Mouse (Mus musculus) heart, postnatal 0 days (tissue): ENCODE measurements around the gene Zfp212. TPM values are rescaled to one million over a fixed set of nuclear protein-coding genes. Genes with fewer than 3 reads are reported as not detected.

Experiments used
- ATAC-seq: fragments of 200-750 bp; cut with Nextera tagmentation; 2 replicates; pipeline ENCODE4 v1.8.0; 2017; ENCODE audit warnings: low read depth, moderate number of reproducible peaks, moderate library complexity; ENCODE audit not compliant: insufficient read depth
- DNase-seq: peaks from one replicate; pipeline ENCODE4 v3.0.0-alpha.2; 2016; ENCODE audit warnings: low spot score
- H3K27ac ChIP-seq: fragments of 300-500 bp; sonication (generic); 2 replicates; pipeline ENCODE4 v1.5.1; 2014; ENCODE audit warnings: low read depth, mild to moderate bottlenecking
- H3K27me3 ChIP-seq: fragments of 300-500 bp; sonication (generic); 2 replicates; pipeline ENCODE4 v1.6.1; 2014; ENCODE audit warnings: low read length, mixed read lengths; ENCODE audit not compliant: control insufficient read depth, insufficient read depth
- H3K36me3 ChIP-seq: fragments of 300-500 bp; sonication (generic); replicated peaks from 2 replicates; pipeline ENCODE4 v1.6.1; 2014; ENCODE audit warnings: low read length, mixed read lengths; ENCODE audit not compliant: control insufficient read depth, insufficient read depth
- H3K4me1 ChIP-seq: fragments of 300-500 bp; sonication (generic); 2 replicates; pipeline ENCODE4 v1.6.1; 2014; ENCODE audit warnings: antibody characterized with exemption; ENCODE audit not compliant: control insufficient read depth, insufficient read depth
- H3K4me2 ChIP-seq: fragments of 300-500 bp; sonication (generic); 2 replicates; pipeline ENCODE4 v1.6.1; 2014; ENCODE audit warnings: low read depth, mild to moderate bottlenecking, low read length, moderate library complexity
- H3K4me3 ChIP-seq: fragments of 300-500 bp; sonication (generic); 2 replicates; pipeline ENCODE4 v1.5.1; 2014; ENCODE audit warnings: low read depth, low read length
- H3K9ac ChIP-seq: fragments of 300-500 bp; sonication (generic); replicated peaks from 2 replicates; pipeline ENCODE4 v1.6.1; 2014; ENCODE audit warnings: low read depth, low read length, mixed read lengths
- H3K9me3 ChIP-seq: fragments of 300-500 bp; sonication (generic); replicated peaks from 2 replicates; pipeline ENCODE4 v1.6.1; 2016; ENCODE audit warnings: low read length; ENCODE audit not compliant: control insufficient read depth
- CTCF ChIP-seq: IDR thresholded peaks from 2 replicates; pipeline ENCODE4 v1.5.1; 2016; ENCODE audit warnings: antibody characterized with exemption, control low read depth, low read depth
- EP300 ChIP-seq: IDR thresholded peaks from 2 replicates; pipeline ENCODE4 v1.6.1; 2016; ENCODE audit warnings: antibody characterized with exemption, low read depth
- WGBS: fragments of 180-500 bp; shearing (Covaris S2); extraction: QIAGEN DNeasy Blood & Tissue Kit; methylation state at CpG from one replicate; pipeline ENCODE4 v1.1.7; 2014; 5-methylcytosine and 5-hydroxymethylcytosine counted together
- polyA plus RNA-seq: library from polyadenylated mRNA; unstranded; fragments of >200 nt; fragmentation: Nextera tagmentation; extraction: Ambion mirVana; gene quantifications from 2 replicates; pipeline ENCODE4 v1.2.1, GENCODE M21; 2015
- total RNA-seq: library from RNA; depleted of rRNA; stranded (reverse); fragments of >200 nt; gene quantifications from 2 replicates; pipeline ENCODE4 v1.2.3, GENCODE M21; 2014; ENCODE audit warnings: low replicate concordance; rRNA removed

Gene Zfp212
- total RNA-seq (5.8 and 7.8 TPM in 2 replicates), polyA plus RNA-seq (5.9 and 7.5 TPM in 2 replicates)

DNA sequence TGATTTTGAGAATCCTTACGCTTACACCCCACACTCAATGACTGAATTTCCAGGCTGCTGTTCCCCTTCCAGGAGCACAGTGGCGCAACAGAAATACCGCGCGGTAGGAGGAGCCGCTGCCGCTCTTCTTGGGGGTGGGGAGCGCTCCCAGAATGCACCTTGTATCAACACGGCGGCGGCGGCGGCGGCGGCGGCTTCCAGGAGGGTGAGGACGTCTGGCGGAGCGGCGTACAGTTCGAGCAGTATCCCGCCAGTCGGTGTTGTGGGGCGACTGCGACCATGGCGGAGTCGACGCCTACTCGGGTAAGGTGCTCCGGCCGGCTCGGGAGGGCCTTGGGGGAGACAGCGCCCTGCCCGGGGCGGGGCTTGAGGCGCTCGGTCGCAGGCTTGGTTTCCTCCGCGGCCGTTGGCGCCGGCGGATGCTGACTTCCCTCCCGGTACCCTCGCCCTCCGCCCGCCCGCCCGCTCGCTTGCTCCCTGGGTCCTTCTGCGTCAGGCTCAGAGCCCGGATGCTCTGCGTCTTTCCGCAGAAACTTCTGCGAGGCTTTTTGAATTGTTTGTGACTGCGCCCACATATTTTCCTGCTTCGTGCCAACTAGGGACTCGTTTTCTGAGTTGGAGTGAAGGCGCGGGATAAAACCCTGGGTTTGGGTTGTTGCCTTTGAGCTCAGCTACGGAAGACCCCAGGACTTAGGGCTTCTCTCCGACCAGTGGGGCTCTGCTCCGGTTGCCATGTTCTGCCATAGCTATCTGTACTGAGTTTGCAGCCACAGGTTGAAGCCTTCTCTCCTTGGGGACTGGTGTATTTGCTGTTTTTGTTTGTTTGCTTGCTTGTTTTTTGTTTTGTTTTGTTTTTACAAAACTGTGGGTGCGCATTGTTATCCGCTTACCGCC lies at the start of gene Zfp212:
Gene Zfp212 (plus strand): TSS at position 30 of the 894 bp plus-strand sequence.
- Histone ChIP-seq H3K27ac (peak within 1 kb of the TSS; percentile 96), H3K4me2 (peak within 1 kb of the TSS; percentile 60), H3K9me3 (no peaks in the 10 kb centered on the region), H3K4me1 (peaks cover 11% of the 10 kb centered on the region), H3K36me3 (no peaks in the 10 kb centered on the region), H3K27me3 (no peaks in the 10 kb centered on the region), H3K4me3 (peak within 1 kb of the TSS; percentile 86), H3K9ac (peak within 1 kb of the TSS; percentile 79)
- DNase-seq (peak; percentile 92), ATAC-seq (peak; percentile 97)
- WGBS: under 1% methylated on average over 64 of the region's 67 CpGs
- peak; percentile 74 for TF ChIP-seq EP300
- peak; percentile 69 for TF ChIP-seq CTCF

DNA sequence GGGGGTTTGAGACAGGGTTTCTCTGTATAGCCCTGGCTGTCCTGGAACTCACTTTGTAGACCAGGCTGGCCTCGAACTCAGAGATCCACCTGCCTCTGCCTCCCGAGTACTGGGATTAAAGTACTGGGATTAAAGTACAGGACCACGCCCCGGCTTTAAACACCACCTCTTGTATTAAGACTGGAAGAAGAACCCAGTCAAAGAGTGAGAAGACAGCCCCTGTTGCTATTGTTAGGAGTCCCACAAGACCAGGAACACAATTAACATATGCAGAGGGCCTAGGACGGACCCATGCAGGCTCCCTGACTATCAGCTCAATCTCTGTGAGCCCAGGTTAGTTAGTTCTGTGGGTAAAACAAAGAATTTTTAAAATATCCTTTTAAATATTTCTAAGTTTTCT lies 48.0 kb upstream of the Zfp212 start:
- DNase-seq (no peak), ATAC-seq (no peak)
- Histone ChIP-seq H3K9ac (no peak overlapping the region), H3K4me3 (no peak overlapping the region), H3K27ac (no peak overlapping the region), H3K36me3 (peaks cover 9% of the 10 kb centered on the region), H3K4me1 (no peaks in the 10 kb centered on the region), H3K9me3 (no peaks in the 10 kb centered on the region), H3K4me2 (no peak overlapping the region), H3K27me3 (no peaks in the 10 kb centered on the region)
- WGBS: 89% methylated on average over 5 of the region's 5 CpGs
- no peak for TF ChIP-seq CTCF
- TF ChIP-seq EP300: no peak

DNA sequence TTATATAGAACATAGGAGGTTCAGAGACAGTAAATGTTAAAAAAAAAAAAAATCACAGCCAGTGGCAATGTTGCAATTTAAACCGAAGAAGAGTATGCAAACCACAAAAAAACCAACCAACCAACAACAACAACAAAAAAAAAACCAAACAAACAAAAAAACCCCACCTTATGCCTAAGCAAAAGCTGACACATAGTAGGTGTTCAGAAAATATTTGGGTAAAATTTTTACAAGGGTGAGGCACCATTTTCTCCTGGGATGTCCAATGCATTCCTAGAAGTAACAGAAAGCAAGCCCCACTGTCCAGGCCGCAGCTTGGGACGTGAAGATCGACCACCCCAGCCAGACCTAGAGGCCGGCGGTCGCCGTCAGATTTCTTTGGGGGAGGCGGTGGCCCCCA lies 43.2 kb upstream of the Zfp212 start, which contains the start of gene Zfp282:
Gene Zfp282 (plus strand): TSS at position 147 of the 400 bp plus-strand sequence.
- Histone ChIP-seq H3K27me3 (no peaks in the 10 kb centered on the region), H3K4me2 (peak within 1 kb of the TSS; percentile 82), H3K27ac (peak within 1 kb of the TSS; percentile 95), H3K4me1 (peaks cover 13% of the 10 kb centered on the region), H3K9me3 (no peaks in the 10 kb centered on the region), H3K36me3 (peaks cover 21% of the 10 kb centered on the region), H3K4me3 (peak within 1 kb of the TSS; percentile 96), H3K9ac (peak within 1 kb of the TSS; percentile 85)
- ATAC-seq (no peak), DNase-seq (no peak)
- no peak for TF ChIP-seq CTCF
- 7% methylated on average over 9 of the region's 9 CpGs for WGBS

DNA sequence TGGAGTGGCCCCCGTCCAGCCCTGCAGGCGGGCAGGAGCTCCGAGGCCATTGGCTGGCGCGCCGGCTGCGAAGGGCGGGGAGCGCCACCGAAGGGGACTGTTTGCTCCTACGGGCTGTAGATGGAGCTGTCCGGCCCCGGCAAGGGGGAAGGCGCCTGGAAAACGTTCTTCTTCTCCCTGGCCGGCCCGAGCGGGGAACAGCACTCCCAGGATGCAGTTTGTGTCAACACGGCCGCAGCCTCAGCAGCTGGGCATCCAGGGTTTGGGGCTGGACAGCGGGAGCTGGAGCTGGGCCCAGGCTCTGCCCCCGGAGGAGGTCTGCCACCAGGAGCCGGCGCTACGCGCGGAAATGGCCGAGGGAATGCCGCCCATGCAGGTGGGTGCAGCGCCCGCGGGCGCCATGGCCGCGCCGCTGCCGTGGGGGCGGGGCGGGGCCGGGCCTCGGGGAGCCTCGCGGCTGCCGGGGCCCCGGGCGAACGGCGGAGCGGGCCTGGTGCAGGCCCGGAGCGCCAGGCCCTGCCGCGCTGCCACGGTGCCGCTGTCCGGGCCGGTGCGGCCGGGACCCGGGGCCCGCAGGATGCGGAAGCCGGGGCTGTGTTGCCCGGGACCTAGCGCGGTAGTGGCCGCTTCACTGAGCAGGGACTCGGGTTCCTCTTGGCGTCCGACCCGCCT lies 42.7 kb upstream of the Zfp212 start:
- H3K9me3 ChIP-seq: no peaks in the 10 kb centered on the region
- H3K4me1 ChIP-seq: peaks cover 13% of the 10 kb centered on the region
- H3K36me3 ChIP-seq: peaks cover 26% of the 10 kb centered on the region
- H3K27me3 ChIP-seq: no peaks in the 10 kb centered on the region
- WGBS: under 1% methylated on average over 69 of the region's 71 CpGs
- H3K27ac ChIP-seq: peak overlapping the region; percentile 95
- peak; percentile 95 for DNase-seq
- H3K9ac ChIP-seq: peak overlapping the region; percentile 85
- peak; percentile 97 for ATAC-seq
- TF ChIP-seq EP300: no peak; the same call in 1 of the 2 replicates
- TF ChIP-seq CTCF: peak; percentile 62
- peak overlapping the region; percentile 82 for H3K4me2 ChIP-seq
- H3K4me3 ChIP-seq: peak overlapping the region; percentile 96

DNA sequence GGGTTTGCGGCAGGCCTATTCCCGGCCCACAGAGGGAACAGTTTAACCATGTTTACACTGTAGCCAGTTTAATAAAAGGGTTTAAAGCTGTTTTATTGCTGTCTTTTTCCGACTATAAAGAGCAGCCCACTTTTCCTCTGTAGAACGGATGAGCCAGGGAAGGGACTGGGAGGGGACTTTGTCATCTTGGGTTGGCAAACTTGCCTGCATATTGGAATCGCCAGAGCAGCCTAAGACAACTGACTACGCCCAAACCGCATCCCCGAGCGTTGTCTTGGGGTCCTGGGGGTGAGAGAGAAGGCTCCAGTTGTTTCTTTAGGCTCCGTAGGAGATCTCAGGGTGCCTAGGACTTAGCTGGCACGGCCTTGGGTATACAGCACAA lies 42.2 kb upstream of the Zfp212 start:
- WGBS: 3% methylated on average over 11 of the region's 11 CpGs
- Histone ChIP-seq H3K4me1 (peaks cover 13% of the 10 kb centered on the region), H3K9ac (peak overlapping the region; percentile 85), H3K9me3 (no peaks in the 10 kb centered on the region), H3K4me3 (peak overlapping the region; percentile 96), H3K36me3 (peaks cover 32% of the 10 kb centered on the region), H3K27me3 (no peaks in the 10 kb centered on the region), H3K27ac (peak overlapping the region; percentile 95), H3K4me2 (peak overlapping the region; percentile 82)
- TF ChIP-seq EP300: no peak
- no peak for TF ChIP-seq CTCF
- ATAC-seq (no peak), DNase-seq (no peak)
